Mouse (Mus musculus): Measurements from ENCODE around the gene Cnpy4. TPM values are rescaled to one million over a fixed set of nuclear protein-coding genes. Genes with fewer than 3 reads are reported as not detected.

Gene Cnpy4
- 14.6 to 16.4 TPM (median 15.4 TPM) in 4 replicates for total RNA-seq (2023)

GRCm38 (mm10) chr5:138186950-138187638 is at the start of gene Cnpy4, which contains the start of gene Taf6:
TSS of gene Cnpy4 (plus strand) at chr5:138187485.
TSS of gene Taf6 (minus strand) at chr5:138187451.

GRCm38 (mm10) chr5:138155443-138155976 is 31.8 kb upstream of the Cnpy4 start, which contains the start of gene Zfp113:
TSS of gene Zfp113 (minus strand) at chr5:138155744.

GRCm38 (mm10) chr5:138160842-138161665 is 26.2 kb upstream of the Cnpy4 start, which contains the start of gene Cops6:
TSS of gene Cops6 (plus strand) at chr5:138161071.

GRCm38 (mm10) chr5:138171695-138172491 is 15.4 kb upstream of the Cnpy4 start, which contains the start of the genes Ap4m1 and Mcm7:
TSS of gene Ap4m1 (plus strand) at chr5:138172002.
TSS of gene Mcm7 (minus strand) at chr5:138172422.

GRCm38 (mm10) chr5:138193771-138194727 is 6.8 kb downstream of the Cnpy4 start, which contains the start of gene Mblac1:
TSS of gene Mblac1 (plus strand) at chr5:138194314.

GRCm38 (mm10) chr5:138225700-138226099 is 38.4 kb downstream of the Cnpy4 start, which contains the start of gene Nxpe5:
TSS of gene Nxpe5 (plus strand) at chr5:138225898.

Other genes with a start within 250 kb of the Cnpy4 start
- not detected in 4 replicates for gene Gjc3, start 224.4 kb upstream of the Cnpy4 start, total RNA-seq (2023)
- not detected in 4 replicates for gene Azgp1, start 206.0 kb upstream of the Cnpy4 start, total RNA-seq (2023)
- gene Smok3a, start 166.2 kb upstream of the Cnpy4 start, total RNA-seq (2023) = not detected in 4 replicates
- gene Smok3b, start 166.1 kb upstream of the Cnpy4 start, total RNA-seq (2023) = not detected in 4 replicates
- gene Smok3c, start 134.3 kb upstream of the Cnpy4 start, total RNA-seq (2023) = not detected in 4 replicates
- gene Zkscan1, start 102.4 kb upstream of the Cnpy4 start, total RNA-seq (2023) = 16.7 to 18.6 TPM (median 17.1 TPM) in 4 replicates
- 7.5 to 14.3 TPM (median 10.9 TPM) in 4 replicates for gene Zscan21, start 70.6 kb upstream of the Cnpy4 start, total RNA-seq (2023)
- gene Zfp113, start 31.7 kb upstream of the Cnpy4 start, total RNA-seq (2023) = 8.3 to 11.6 TPM (median 9.5 TPM) in 4 replicates
- 48.8 to 54.2 TPM (median 50.0 TPM) in 4 replicates for gene Cops6, start 26.4 kb upstream of the Cnpy4 start, total RNA-seq (2023)
- gene Ap4m1, start 15.5 kb upstream of the Cnpy4 start, total RNA-seq (2023) = 33.4 to 38.4 TPM (median 35.6 TPM) in 4 replicates
- gene Mcm7, start 15.1 kb upstream of the Cnpy4 start, total RNA-seq (2023) = 50.1 to 67.0 TPM (median 54.9 TPM) in 4 replicates
- 27.6 to 29.1 TPM (median 28.3 TPM) in 4 replicates for gene Taf6, start within 50 bp of the Cnpy4 start, total RNA-seq (2023)
- 0.91 to 1.6 TPM (median 1.3 TPM) in 4 replicates for gene Mblac1, start 6.8 kb downstream of the Cnpy4 start, total RNA-seq (2023)
- not detected in 4 replicates for gene Nxpe5, start 38.4 kb downstream of the Cnpy4 start, total RNA-seq (2023)
- 30.0 to 42.9 TPM (median 38.4 TPM) in 4 replicates for gene Lamtor4, start 68.0 kb downstream of the Cnpy4 start, total RNA-seq (2023)
- 47.3 to 60.1 TPM (median 49.0 TPM) in 4 replicates for gene BC037034, start 76.5 kb downstream of the Cnpy4 start, total RNA-seq (2023)
- gene Gal3st4, start 85.4 kb downstream of the Cnpy4 start, total RNA-seq (2023) = not detected in 4 replicates
- not detected in 4 replicates for gene Gm43720, start 92.5 kb downstream of the Cnpy4 start, total RNA-seq (2023)
- 2.0 to 3.0 TPM (median 2.0 TPM) in 4 replicates for gene Gpc2, start 92.5 kb downstream of the Cnpy4 start, total RNA-seq (2023)
- 0.12 TPM in 1 of 4 replicates, not detected in the others for gene Stag3, start 92.8 kb downstream of the Cnpy4 start, total RNA-seq (2023)
- gene Pvrig, start 154.5 kb downstream of the Cnpy4 start, total RNA-seq (2023) = 0.53 TPM in 1 of 4 replicates, not detected in the others